ENCODE assay signal across 7 mouse cellular contexts in the genomic region with DNA sequence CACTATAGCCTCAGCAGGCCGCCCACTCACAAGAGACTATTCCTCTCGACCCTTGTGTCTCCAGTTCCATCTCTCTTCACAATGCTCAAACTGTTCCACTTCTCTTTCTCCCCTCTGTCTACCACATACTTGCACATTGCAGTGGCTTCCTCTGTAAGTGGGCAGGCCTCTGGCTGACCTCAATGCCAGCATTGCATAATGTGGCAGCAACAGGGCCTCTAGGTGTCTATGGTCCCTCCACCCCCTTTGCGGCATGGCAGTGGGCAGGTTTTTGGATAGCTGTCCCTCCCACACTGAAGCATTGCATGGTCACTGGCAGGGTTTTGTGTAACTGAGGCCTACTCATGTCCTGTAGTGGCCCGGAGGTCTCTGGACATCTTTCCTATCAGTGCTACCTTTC.
"Had no signal": no experiment of that assay in that cellular context is flagged by ENCODE, and none has a peak within 500 bp of the region (broad histone marks: within the 10 kb centered on the region; RNA-seq: fewer than 3 reads in every experiment).

No protein-coding gene starts in this region.

- ATAC-seq: intestine, embryonic 16.5 days; liver, embryonic 12.5 days had no signal

- DNase-seq: kidney, adult 2 months; kidney, postnatal 14 days; left cerebral cortex, postnatal 4 days; midbrain, embryonic 14.5 days; right cerebral cortex, adult 18-20 months had no signal
